Mouse (Mus musculus) CH12.LX (cell line): ENCODE measurements around the gene Susd3. TPM values are rescaled to one million over a fixed set of nuclear protein-coding genes. Genes with fewer than 3 reads are reported as not detected.

Source experiments
- DNase-seq: peaks from one replicate; pipeline ENCODE4 v3.0.0-alpha.2; 2013; ENCODE audit errors: extremely low read depth
- H3K27ac ChIP-seq: 2 replicates; pipeline ENCODE4 v1.5.1; 2012; ENCODE audit warnings: low read depth, mild to moderate bottlenecking, control low read depth, moderate library complexity; ENCODE audit not compliant: insufficient read depth
- H3K27me3 ChIP-seq: replicated peaks from 2 replicates; pipeline ENCODE3; 2012; ENCODE audit warnings: inconsistent platforms
- H3K36me3 ChIP-seq, 2 experiments: replicated peaks in 1 of 2; 2 replicates each; pipeline versions ENCODE3 to v1.6.1; 2012; ENCODE audit warnings: inconsistent platforms in 1 of 2, low read length in 1 of 2, mild to moderate bottlenecking in 1 of 2, mixed read lengths in 1 of 2, moderate library complexity in 1 of 2; ENCODE audit not compliant: control insufficient read depth in 1 of 2, insufficient read depth in 1 of 2
- H3K4me1 ChIP-seq, 2 experiments: 2 replicates each; pipeline ENCODE4 v1.6.1; 2012; ENCODE audit warnings: inconsistent platforms in 1 of 2, moderate library complexity in 1 of 2; ENCODE audit not compliant: insufficient read depth in 2 of 2, control insufficient read depth in 1 of 2
- H3K4me2 ChIP-seq: 2 replicates; pipeline ENCODE4 v1.6.1; 2012; ENCODE audit warnings: low read depth, mild to moderate bottlenecking, control low read depth; ENCODE audit not compliant: poor library complexity, insufficient read depth, severe bottlenecking
- H3K4me3 ChIP-seq, 3 experiments: fragments of 150-350 bp in 1 of 3; sonication (generic) in 1 of 3; replicated peaks in 1 of 3; 2 replicates each; pipeline versions ENCODE3 to v1.5.1; 2011 to 2012; ENCODE audit warnings: low read depth in 2 of 3, low read length in 2 of 3, mild to moderate bottlenecking in 2 of 3, moderate library complexity in 2 of 3, control low read depth in 1 of 3, improper control_type of control experiment in 1 of 3, inconsistent platforms in 1 of 3, mixed read lengths in 1 of 3; ENCODE audit not compliant: poor library complexity in 1 of 3
- H3K79me2 ChIP-seq: replicated peaks from 2 replicates; pipeline ENCODE4 v1.6.1; 2012; ENCODE audit warnings: mild to moderate bottlenecking, moderate library complexity; ENCODE audit not compliant: control insufficient read depth, poor library complexity, insufficient read depth, severe bottlenecking; ENCODE audit errors: extremely low read depth
- H3K9ac ChIP-seq: 2 replicates; pipeline ENCODE4 v1.6.1; 2012; ENCODE audit warnings: low read depth, mild to moderate bottlenecking, control low read depth, moderate library complexity; ENCODE audit not compliant: insufficient read depth
- H3K9me3 ChIP-seq: replicated peaks from 2 replicates; pipeline ENCODE3; 2012; ENCODE audit warnings: low read length, inconsistent platforms, mixed read lengths
- CHD1 ChIP-seq: IDR thresholded peaks from 2 replicates; pipeline ENCODE4 v1.6.1; 2012; ENCODE audit warnings: low read depth, low read length, improper control_type of control experiment, inconsistent platforms
- E2F4 ChIP-seq: IDR thresholded peaks from 2 replicates; pipeline ENCODE4 v1.6.1; 2011; ENCODE audit warnings: low read depth, low read length, improper control_type of control experiment; ENCODE audit not compliant: insufficient replicate concordance
- ELF1 ChIP-seq: IDR thresholded peaks from 2 replicates; pipeline ENCODE4 v1.6.1; 2014; ENCODE audit warnings: low read depth, mild to moderate bottlenecking, inconsistent platforms, low read length, improper control_type of control experiment
- EP300 ChIP-seq: IDR thresholded peaks from 2 replicates; pipeline ENCODE4 v1.6.1; 2011; ENCODE audit warnings: low read length, improper control_type of control experiment
- ETS1 ChIP-seq: conservative IDR thresholded peaks from 2 replicates; pipeline ENCODE4 v1.6.1; 2012; ENCODE audit warnings: low read depth, mild to moderate bottlenecking, inconsistent platforms, low read length, improper control_type of control experiment, moderate library complexity
- IRF4 ChIP-seq: IDR thresholded peaks from 2 replicates; pipeline ENCODE4 v1.6.1; 2014; ENCODE audit warnings: low read depth, mild to moderate bottlenecking, inconsistent platforms, low read length, improper control_type of control experiment
- MAFK ChIP-seq: IDR thresholded peaks from 2 replicates; pipeline ENCODE4 v1.6.1; 2011; ENCODE audit warnings: low read length, improper control_type of control experiment; ENCODE audit not compliant: insufficient replicate concordance
- MAX ChIP-seq: IDR thresholded peaks from 2 replicates; pipeline ENCODE4 v1.6.1; 2011; ENCODE audit warnings: low read length, improper control_type of control experiment
- MEF2A ChIP-seq: IDR thresholded peaks from 2 replicates; pipeline ENCODE4 v1.6.1; 2014; ENCODE audit warnings: low read depth, mild to moderate bottlenecking, inconsistent platforms, low read length, improper control_type of control experiment, borderline replicate concordance
- MXI1 ChIP-seq: IDR thresholded peaks from 2 replicates; pipeline ENCODE4 v1.6.1; 2011; ENCODE audit warnings: mild to moderate bottlenecking, low read depth, low read length, improper control_type of control experiment
- NRF1 ChIP-seq: IDR thresholded peaks from 2 replicates; pipeline ENCODE4 v1.6.1; 2014; ENCODE audit warnings: low read depth, mild to moderate bottlenecking, inconsistent platforms, low read length, improper control_type of control experiment, moderate library complexity
- POLR2A ChIP-seq: IDR thresholded peaks from 2 replicates; pipeline ENCODE4 v1.6.1; 2011; ENCODE audit warnings: low read depth, mild to moderate bottlenecking, improper control_type of control experiment, low read length
- RCOR1 ChIP-seq: conservative IDR thresholded peaks from 2 replicates; pipeline ENCODE4 v1.6.1; 2012; ENCODE audit warnings: low read depth, mild to moderate bottlenecking, inconsistent platforms, low read length, improper control_type of control experiment
- SIN3A ChIP-seq: IDR thresholded peaks from 2 replicates; pipeline ENCODE4 v1.6.1; 2012; ENCODE audit warnings: low read length, improper control_type of control experiment, inconsistent platforms
- TBP ChIP-seq: conservative IDR thresholded peaks from 2 replicates; pipeline ENCODE4 v1.6.1; 2011; ENCODE audit warnings: low read depth, low read length, improper control_type of control experiment
- TCF12 ChIP-seq: IDR thresholded peaks from 2 replicates; pipeline ENCODE4 v1.6.1; 2014; ENCODE audit warnings: low read depth, mild to moderate bottlenecking, inconsistent platforms, low read length, improper control_type of control experiment
- USF2 ChIP-seq: conservative IDR thresholded peaks from 2 replicates; pipeline ENCODE4 v1.6.1; 2011; ENCODE audit warnings: low read depth, low read length, improper control_type of control experiment
- ZC3H11A ChIP-seq: IDR thresholded peaks from 2 replicates; pipeline ENCODE4 v1.6.1; 2012; ENCODE audit warnings: low read depth, mild to moderate bottlenecking, inconsistent platforms, low read length, improper control_type of control experiment
- dilution Hi-C: fragments of 300-500 bp; cut with MboI; formaldehyde crosslinking; loops from 2 replicates; pipeline ENCODE4 v1.14.3; 2020; ENCODE audit warnings: low sequenced_read_pairs; ENCODE audit not compliant: extremely low pct_unique_long_range_greater_than_20kb, extremely low pct_ligation_motif_present
- in situ Hi-C: fragments of 300-500 bp; cut with MboI; formaldehyde crosslinking; loops from 3 replicates; pipeline ENCODE4 v1.14.3; 2019; ENCODE audit warnings: low sequenced_read_pairs, low pct_ligation_motif_present, low pct_unique_long_range_greater_than_20kb, mixed read lengths
- polyA plus RNA-seq: library from polyadenylated mRNA; unstranded; fragments of >175 nt; gene quantifications from 2 replicates; pipeline ENCODE4 v1.2.1, GENCODE M21; 2012; ENCODE audit warnings: low read depth; ENCODE audit not compliant: insufficient read length
- total RNA-seq, 2 experiments: library from RNA; depleted of rRNA; stranded (reverse); fragments of 300-350 nt in 1 of 2; fragments of >200 nt in 1 of 2; gene quantifications; 2 replicates each; pipeline ENCODE4 v1.2.3; 2012 to 2014

The Susd3 gene
- total and polyA plus RNA-seq, 3 experiments: 6.0 to 19.0 (median 12.0) TPM

DNA sequence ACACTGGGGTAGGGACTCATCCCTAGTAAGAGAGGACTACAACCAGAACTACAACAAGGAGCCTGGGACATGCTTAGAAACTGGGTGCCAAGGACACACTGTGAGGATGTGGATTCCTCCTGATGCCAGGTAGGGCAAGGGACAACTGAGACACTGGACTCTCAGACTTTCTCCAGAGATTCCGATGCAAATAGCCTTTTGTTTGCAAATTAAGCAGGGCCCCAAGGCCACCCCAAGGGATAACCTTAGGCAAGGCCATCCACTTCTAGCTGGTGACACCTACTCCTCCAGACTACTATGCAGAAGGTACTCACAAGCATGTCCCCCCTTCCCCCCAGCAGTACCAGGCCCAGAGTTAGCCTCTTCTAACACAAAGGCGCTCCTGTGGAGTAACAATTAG lies 1.9 kb downstream of the Susd3 start:
- TF ChIP-seq ETS1 (no peak), ZC3H11A (no peak), TCF12 (no peak), ELF1 (no peak)
- Histone ChIP-seq H3K4me1 (peaks cover 35 to 56% of the 10 kb centered on the region in 2 experiments), H3K79me2 (no peaks in the 10 kb centered on the region), H3K36me3 (no peaks in the 10 kb centered on the region), H3K27me3 (no peaks in the 10 kb centered on the region), H3K9me3 (peaks cover 15% of the 10 kb centered on the region), H3K9ac (no peak overlapping the region), H3K4me3 (no peak overlapping the region), H3K4me2 (no peak overlapping the region), H3K27ac (no peak overlapping the region)
- in situ Hi-C loops (no loop called here), dilution Hi-C loops (no loop called here)
- no peak for DNase-seq

DNA sequence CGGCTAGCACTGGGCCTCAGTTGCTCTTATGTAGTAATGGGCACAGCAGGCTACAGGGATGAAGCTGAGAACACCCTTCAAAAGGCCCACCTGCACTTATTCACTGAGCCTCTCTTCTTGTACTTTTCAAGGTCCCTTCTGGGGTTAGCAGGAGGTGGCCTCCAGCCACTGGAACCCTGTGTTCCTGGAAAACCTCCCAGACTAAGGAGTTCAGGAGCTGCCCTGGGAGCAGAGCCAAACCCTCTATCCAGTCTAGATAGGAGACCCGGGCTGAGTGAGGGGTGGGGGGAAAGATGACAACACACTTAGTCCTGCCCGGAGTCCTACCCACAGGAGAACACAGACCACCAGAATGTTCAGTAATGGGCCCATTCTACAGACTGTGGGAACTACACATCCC lies 2.5 kb downstream of the Susd3 start:
- Histone ChIP-seq H3K27ac (no peak overlapping the region), H3K9me3 (peaks cover 15% of the 10 kb centered on the region), H3K36me3 (no peaks in the 10 kb centered on the region), H3K4me2 (no peak overlapping the region), H3K4me3 (no peak overlapping the region), H3K9ac (no peak overlapping the region), H3K79me2 (no peaks in the 10 kb centered on the region), H3K27me3 (no peaks in the 10 kb centered on the region), H3K4me1 (peaks cover 30 to 56% of the 10 kb centered on the region in 2 experiments)
- TF ChIP-seq CHD1: no peak
- TF ChIP-seq NRF1: no peak
- no peak for DNase-seq
- dilution Hi-C loops: no loop called here
- in situ Hi-C loops: no loop called here

DNA sequence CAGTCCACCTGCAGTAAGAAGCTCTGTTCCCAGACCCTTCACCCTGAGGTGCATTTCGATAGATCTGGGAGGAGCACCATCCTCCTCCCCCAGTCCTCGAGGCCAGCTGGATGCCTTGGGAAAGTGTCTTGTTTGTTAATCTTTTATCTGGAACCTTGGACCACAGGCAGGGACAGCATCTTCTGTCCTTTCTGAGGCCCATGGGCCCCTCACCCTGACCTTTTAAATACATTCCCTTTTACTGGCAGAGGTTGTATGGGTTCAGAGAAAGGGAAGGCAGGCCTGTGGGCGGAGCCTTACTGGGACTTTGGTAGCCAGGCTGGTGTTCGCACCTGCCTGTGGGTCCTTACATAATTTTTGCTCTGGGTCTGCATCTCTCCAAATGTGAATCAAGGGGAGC lies 3.3 kb downstream of the Susd3 start:
- no peak for DNase-seq
- H3K36me3 ChIP-seq: peaks cover 0 to 2% of the 10 kb centered on the region in 2 experiments
- H3K4me1 ChIP-seq: peaks cover 25 to 54% of the 10 kb centered on the region in 2 experiments
- no peaks in the 10 kb centered on the region for H3K27me3 ChIP-seq
- peaks cover 15% of the 10 kb centered on the region for H3K9me3 ChIP-seq
- dilution Hi-C loops: no loop called here
- no peak overlapping the region for H3K27ac ChIP-seq
- no peak overlapping the region for H3K4me3 ChIP-seq
- no peak overlapping the region for H3K9ac ChIP-seq
- in situ Hi-C loops: no loop called here
- no peak overlapping the region for H3K4me2 ChIP-seq
- TF ChIP-seq IRF4: no peak
- no peak for TF ChIP-seq EP300
- TF ChIP-seq MXI1: no peak
- no peak for TF ChIP-seq SIN3A
- no peak for TF ChIP-seq TBP
- TF ChIP-seq NRF1: no peak
- TF ChIP-seq POLR2A: no peak
- TF ChIP-seq USF2: no peak
- no peak for TF ChIP-seq ELF1
- TF ChIP-seq E2F4: no peak
- no peak for TF ChIP-seq MEF2A
- TF ChIP-seq CHD1: no peak
- TF ChIP-seq MAFK: no peak
- TF ChIP-seq ETS1: no peak
- TF ChIP-seq RCOR1: no peak
- no peak for TF ChIP-seq MAX
- no peaks in the 10 kb centered on the region for H3K79me2 ChIP-seq
